In the genomic region with DNA sequence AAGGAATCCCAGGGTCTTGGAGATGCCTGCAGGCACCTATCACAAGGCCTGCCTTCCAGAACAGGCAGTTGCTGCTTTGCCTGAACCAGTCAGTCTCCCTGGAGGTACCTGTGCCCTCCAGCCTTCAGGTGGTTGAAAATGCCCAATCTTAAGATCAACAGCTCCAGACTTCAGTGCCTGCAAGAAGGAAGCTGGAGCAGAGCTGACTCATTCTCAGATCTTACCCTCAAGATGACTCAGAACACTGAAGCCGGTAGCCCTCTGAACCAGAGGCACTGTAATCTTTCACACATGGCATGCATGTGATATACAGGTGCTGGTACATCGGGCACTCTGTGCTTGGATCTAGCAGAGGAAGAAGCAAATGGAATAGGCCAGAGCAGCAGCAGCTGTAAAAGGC, we compare ENCODE assay signal across 21 mouse cellular contexts.
DNase-seq lines count a peak whose midpoint lies in the region; ATAC-seq and TF ChIP-seq lines count a peak whose summit lies in the region.
"Had no signal": no experiment of that assay in that cellular context is flagged by ENCODE, and none has a peak within 500 bp of the region (broad histone marks: within the 10 kb centered on the region; RNA-seq: fewer than 3 reads in every experiment).

No protein-coding gene starts in this region.

- H3K4me1 ChIP-seq in kidney, postnatal 0 days (replicated peaks; ENCODE audit: insufficient read depth, low read length): no peaks in the 10 kb centered on the region
- no peaks in the 10 kb centered on the region for H3K4me1 ChIP-seq in kidney, embryonic 15.5 days
- H3K4me1 ChIP-seq: embryonic facial prominence, embryonic 12.5 days; hindbrain, embryonic 15.5 days; midbrain, embryonic 12.5 days had no signal

- no peaks in the 10 kb centered on the region for H3K9me3 ChIP-seq in kidney, postnatal 0 days (replicated peaks; ENCODE audit: low read length)
- H3K9me3 ChIP-seq in kidney, embryonic 15.5 days (replicated peaks): no peaks in the 10 kb centered on the region
- H3K9me3 ChIP-seq: embryonic facial prominence, embryonic 12.5 days; hindbrain, embryonic 15.5 days; midbrain, embryonic 12.5 days had no signal

- ATAC-seq in kidney, postnatal 0 days (replicated peaks; ENCODE audit: low FRiP score, low read depth): peak; percentile 52; the same call in 1 of the 2 replicates
- peak; percentile 35; the same call in 1 of the 2 replicates for ATAC-seq in granulocyte monocyte progenitor cell, adult 5-6 weeks (replicated peaks; ENCODE audit: poor library complexity, severe bottlenecking)
- ATAC-seq in kidney, embryonic 15.5 days (replicated peaks; ENCODE audit: low FRiP score): no peak
- ATAC-seq: forebrain, postnatal 0 days had no signal

- H3K9ac ChIP-seq in kidney, postnatal 0 days (ENCODE audit: low read depth, low read length): no peak overlapping the region
- no peak overlapping the region for H3K9ac ChIP-seq in kidney, embryonic 15.5 days
- H3K9ac ChIP-seq: embryonic facial prominence, embryonic 12.5 days; forebrain, postnatal 0 days; hindbrain, embryonic 15.5 days; midbrain, embryonic 12.5 days had no signal

- no peak overlapping the region for H3K4me3 ChIP-seq in kidney, postnatal 0 days (replicated peaks; ENCODE audit: low read depth, low read length)
- H3K4me3 ChIP-seq in kidney, embryonic 15.5 days (replicated peaks): no peak overlapping the region
- H3K4me3 ChIP-seq in gastrocnemius, adult 2 months: no peak overlapping the region
- H3K4me3 ChIP-seq: embryonic facial prominence, embryonic 12.5 days; hindbrain, embryonic 15.5 days; midbrain, embryonic 12.5 days had no signal

- TF ChIP-seq CTCF in kidney, postnatal 0 days (IDR thresholded peaks at IDR 0.05; ENCODE audit: low read depth): no peak
- no peak for TF ChIP-seq CTCF in gastrocnemius, adult 2 months (IDR thresholded peaks at IDR 0.05)

- intact Hi-C loops in gastrocnemius, adult 2 months (cut with DNase I): no loop called here

- H3K27me3 ChIP-seq in kidney, postnatal 0 days (ENCODE audit: insufficient read depth, low read length): no peaks in the 10 kb centered on the region
- H3K27me3 ChIP-seq in kidney, embryonic 15.5 days: peaks cover 49% of the 10 kb centered on the region
- H3K27me3 ChIP-seq: hindbrain, embryonic 15.5 days had no signal

- H3K4me2 ChIP-seq in kidney, postnatal 0 days (ENCODE audit: low read length): no peak overlapping the region
- H3K4me2 ChIP-seq in kidney, embryonic 15.5 days: no peak overlapping the region
- H3K4me2 ChIP-seq: embryonic facial prominence, embryonic 12.5 days; heart, embryonic 11.5 days; hindbrain, embryonic 15.5 days; midbrain, embryonic 12.5 days had no signal

- H3K36me3 ChIP-seq in kidney, postnatal 0 days (ENCODE audit: insufficient read depth, low read length): no peaks in the 10 kb centered on the region
- no peaks in the 10 kb centered on the region for H3K36me3 ChIP-seq in kidney, embryonic 15.5 days
- H3K36me3 ChIP-seq: embryonic facial prominence, embryonic 12.5 days; hindbrain, embryonic 15.5 days; midbrain, embryonic 12.5 days had no signal

- DNase-seq in kidney, postnatal 0 days (ENCODE audit: low spot score): no peak
- DNase-seq in kidney, postnatal 36 days: no peak
- DNase-seq in MEL-GATA-1-ER (ENCODE audit: extremely low read depth, low read depth): peak; percentile 27
- DNase-seq in cerebellum, adult 9-10 months: no peak
- DNase-seq in gastrocnemius, adult 2 months: no peak
- DNase-seq: cerebellum, adult 11-12 months; forebrain, postnatal 0 days; gastrocnemius, postnatal 14 days; heart, postnatal 14 days; kidney, adult 2 months; left cerebral cortex, postnatal 4 days; lung, adult 18-20 months; lung, postnatal 4 days; right cerebral cortex, adult 18-20 months; thymus, adult 18-20 months had no signal

- 74% methylated on average over 2 of the region's 2 CpGs for WGBS in kidney, postnatal 0 days
- 79% methylated on average over 2 of the region's 2 CpGs for WGBS in kidney, embryonic 15.5 days

- H3K27ac ChIP-seq in kidney, postnatal 0 days: no peak overlapping the region
- no peak overlapping the region for H3K27ac ChIP-seq in kidney, embryonic 15.5 days
- H3K27ac ChIP-seq in gastrocnemius, adult 2 months: no peak overlapping the region
- H3K27ac ChIP-seq: embryonic facial prominence, embryonic 12.5 days; hindbrain, embryonic 15.5 days; midbrain, embryonic 12.5 days had no signal
